Mouse (Mus musculus) erythroblast, adult 5-6 weeks (primary cell): Measurements from ENCODE around the gene Bnc2. TPM values are rescaled to one million over a fixed set of nuclear protein-coding genes. Genes with fewer than 3 reads are reported as not detected.

Experiments
- ATAC-seq: replicated peaks from 2 replicates; pipeline ENCODE4 v1.8.0; 2016; ENCODE audit warnings: moderate number of reproducible peaks, mild to moderate bottlenecking, moderate TSS enrichment, inconsistent platforms; ENCODE audit not compliant: poor library complexity, low FRiP score, severe bottlenecking
- total RNA-seq, 2 experiments: library from RNA; stranded (forward) in 1 of 2; stranded (reverse) in 1 of 2; fragments of 150-400 nt in 1 of 2; fragments of 200-764, 138-1000 nt in 1 of 2; gene quantifications; 2 replicates each; pipeline versions ENCODE4 v1.2.3 to v1.2.4; 2015 to 2017; ENCODE audit warnings: low replicate concordance in 2 of 2

Gene Bnc2
- total RNA-seq, 2 experiments from 2014 or later, result not detected

DNA sequence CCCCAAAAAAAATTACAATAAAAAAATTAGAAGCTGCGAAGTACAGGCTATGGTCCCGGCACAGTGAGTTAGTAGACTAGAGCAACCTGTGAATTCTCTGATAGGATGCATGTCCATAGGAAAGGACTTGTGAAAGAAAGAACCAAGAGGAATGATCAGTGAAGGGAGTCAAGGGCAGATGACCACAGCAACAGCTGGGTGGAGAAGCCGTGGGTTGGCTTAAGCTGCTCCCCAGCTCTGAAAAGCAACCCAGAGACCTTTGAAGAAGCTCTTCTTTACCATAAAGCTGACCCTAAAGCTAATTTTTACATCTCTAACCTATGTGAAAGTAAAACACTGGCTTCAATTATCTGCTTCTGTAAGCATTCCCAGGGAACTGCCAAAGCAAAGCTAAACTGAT lies 222.4 kb downstream of the Bnc2 start:
- no peak for ATAC-seq

DNA sequence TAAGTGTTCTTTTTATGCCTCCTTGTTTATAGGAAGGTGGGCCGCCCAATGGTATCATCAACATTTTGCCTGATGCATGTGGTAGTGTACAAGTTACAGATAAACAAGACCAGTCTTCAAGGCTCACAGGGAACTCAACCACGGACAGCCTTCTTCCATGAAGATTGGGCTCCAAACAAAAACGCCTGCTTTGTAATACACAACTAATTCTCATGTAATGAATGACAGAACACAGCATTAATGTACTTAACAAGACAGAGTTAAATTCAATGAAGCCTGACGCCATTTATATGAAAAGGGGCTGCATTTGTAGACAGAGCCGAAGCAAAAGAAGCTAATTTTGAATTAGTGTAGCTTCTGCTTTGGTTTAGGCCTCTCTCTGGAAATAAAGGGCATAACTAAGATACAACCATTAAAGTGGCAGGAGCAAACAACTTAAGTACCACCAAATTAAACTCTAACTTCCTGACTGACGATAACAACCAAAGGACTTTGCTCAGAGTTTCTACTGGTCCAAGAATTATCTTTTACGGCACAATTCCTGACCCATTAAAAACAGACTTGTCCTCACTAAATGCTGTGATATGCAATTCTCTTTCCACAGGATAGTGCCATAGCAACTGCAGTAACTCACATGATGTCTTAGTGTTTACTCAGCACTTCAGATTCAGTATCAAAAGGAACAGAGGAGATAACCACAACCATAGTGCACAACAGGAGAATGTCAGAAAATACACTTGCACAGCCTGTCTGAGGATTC lies 225.6 kb downstream of the Bnc2 start:
- no peak for ATAC-seq

DNA sequence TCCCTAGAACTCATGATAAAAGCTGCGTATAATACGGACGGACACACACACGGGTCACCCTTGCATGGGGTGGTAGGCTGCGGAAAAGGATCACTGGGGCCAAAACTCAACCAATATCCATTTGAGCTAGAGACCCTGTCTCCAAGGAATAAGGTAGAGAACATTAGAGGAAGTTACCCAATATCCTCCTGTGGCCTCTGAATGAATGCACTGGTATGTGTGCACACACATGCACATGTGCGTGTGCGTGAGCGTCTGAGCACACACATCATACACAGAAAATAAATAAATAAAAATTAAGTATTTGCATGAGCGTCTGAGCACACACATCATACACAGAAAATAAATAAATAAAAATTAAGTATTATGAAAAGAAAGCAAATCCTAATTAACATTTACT lies 241.8 kb downstream of the Bnc2 start:
- no peak for ATAC-seq

DNA sequence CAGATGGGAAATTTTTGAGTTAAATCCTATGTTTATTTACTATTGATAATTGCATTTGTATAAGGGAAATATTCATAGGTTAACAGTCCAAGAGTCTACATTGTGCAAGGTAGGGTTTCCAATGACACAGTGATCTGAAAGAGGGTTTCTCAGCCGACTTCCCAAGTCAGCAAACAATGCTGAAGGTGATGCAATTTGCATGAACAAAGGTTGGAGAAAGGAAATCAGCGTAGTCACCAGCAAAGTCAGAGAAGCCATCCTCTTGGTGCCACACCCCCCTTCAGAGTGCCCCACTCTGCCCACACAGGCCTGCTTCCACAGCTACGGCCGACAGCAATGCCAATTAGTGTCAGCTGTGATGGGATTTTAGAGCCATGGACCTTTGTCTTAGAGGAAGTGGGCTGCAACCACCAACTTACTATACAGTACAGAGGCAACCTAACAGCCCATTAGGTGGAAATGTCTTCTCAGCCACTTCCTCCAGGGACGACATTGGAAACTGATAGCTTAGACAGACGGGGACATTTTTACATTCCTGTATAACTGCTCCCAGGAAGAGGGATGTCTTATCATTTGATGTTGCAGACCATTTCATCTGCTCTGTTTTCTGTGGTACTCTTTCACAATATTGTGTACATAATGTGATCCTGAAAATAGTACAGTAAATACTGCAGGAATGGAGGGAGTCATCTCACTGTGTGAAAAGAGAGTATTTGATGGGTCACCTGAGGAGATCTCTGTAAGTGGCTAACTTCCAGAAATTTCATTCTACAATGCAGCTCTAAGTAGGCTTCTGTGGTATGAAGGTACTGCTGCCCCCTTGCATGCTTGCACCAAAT lies 243.2 kb downstream of the Bnc2 start:
- ATAC-seq, result no peak

DNA sequence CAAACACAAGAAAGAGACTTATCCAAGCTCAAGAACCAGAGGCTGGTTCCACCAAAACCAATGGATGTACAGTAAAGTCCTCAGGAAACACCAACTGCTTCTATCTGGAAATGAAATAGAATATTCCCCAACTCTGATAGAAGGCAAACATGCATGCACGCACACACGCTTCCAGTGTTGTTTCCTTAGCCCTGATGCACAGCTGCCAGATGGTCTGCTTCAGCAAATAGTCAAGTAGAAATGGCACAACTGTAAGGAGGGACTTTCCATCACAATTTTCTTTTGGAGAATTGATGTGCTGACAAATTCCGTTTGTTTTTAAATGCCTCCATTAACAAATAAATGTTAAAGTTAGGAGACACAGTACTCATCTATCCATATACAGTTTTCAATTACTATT lies 247.1 kb downstream of the Bnc2 start:
- ATAC-seq, result no peak

DNA sequence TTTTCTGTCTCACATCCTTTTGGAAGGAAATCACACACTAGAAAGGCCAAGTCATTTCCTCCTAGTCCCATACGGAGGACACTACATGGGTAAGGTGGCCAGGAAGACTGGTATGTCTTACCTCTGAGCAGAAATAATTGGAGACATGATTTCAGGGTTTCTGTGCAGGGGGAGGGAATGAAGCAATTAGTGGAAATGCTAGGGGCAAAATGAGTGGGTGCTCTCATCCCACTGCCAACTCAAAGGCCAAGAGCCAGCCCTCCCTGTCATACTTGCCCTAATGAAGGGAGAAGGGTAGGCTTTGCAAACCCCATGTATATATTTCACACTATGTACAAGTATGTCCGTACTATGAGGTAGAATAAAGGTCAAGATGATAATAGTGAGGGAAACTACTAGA lies 263.6 kb downstream of the Bnc2 start:
- ATAC-seq, result no peak

DNA sequence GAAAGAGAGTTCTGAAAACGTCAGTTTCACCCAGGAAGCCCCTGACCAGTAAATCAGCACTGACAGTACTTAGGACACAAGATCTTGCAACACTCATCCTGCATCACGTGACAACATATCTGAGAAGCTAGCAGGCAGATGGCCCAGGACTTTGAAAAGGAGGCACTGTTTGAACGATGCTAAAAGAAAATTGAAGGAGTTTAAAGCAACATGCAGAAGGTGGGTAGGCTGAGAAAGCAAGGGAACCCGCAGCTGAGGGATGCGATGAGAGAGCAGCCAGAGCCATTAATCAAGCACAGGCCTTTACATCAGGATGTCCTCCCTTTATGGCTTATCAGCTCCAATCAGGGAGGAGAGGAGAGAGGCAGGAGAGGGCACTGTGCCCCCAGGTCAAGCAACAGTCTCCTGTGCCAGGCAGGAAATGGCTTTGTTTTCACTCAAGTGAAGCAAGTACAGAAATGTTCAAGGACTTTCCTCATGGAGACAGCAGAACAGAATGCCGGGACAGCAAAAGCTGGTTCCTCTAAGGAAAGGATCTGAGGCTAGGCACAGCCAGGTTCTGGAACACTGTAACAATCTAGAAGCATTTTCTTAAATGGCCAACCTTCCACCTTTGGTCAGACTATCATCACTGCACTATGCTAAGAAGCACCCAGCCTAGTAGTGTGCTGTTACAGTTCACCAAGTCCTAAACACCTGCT lies 267.6 kb downstream of the Bnc2 start:
- ATAC-seq, result no peak

DNA sequence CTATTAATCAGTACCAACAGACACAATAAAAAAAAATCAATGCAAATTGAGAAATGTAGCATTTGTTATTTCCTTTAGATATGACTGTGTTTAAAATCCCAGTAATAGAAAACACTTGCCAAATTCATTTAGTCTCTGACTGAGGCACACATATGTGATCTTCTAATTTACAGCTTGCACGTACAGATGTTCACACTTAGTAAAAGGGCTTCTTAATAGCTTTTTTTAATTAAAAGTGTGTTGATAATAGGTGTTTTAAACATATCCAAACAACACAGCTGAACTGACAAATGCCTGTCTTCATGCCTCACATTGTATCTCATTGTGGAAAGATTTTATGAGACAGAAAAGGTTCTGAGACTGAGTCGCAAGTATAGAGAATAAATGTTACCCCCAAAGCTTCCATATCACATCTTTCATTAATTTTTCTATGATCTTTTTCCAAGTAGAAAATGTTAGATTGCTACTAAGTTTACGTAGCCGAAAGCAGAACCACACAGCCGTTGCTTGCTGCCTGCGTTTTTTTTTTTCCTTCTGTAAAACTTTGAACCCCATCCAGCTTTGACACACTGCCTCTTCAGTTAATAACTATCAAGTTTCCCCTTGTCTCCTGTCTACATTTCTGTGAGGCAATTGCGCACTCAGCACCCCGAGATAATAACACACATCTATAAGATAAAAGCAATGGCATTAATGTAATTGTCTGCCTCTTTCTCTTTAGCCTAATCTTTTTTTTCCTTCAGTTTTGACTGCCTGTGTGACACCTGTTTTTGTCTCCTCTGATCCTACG lies 271.5 kb downstream of the Bnc2 start:
- no peak for ATAC-seq

DNA sequence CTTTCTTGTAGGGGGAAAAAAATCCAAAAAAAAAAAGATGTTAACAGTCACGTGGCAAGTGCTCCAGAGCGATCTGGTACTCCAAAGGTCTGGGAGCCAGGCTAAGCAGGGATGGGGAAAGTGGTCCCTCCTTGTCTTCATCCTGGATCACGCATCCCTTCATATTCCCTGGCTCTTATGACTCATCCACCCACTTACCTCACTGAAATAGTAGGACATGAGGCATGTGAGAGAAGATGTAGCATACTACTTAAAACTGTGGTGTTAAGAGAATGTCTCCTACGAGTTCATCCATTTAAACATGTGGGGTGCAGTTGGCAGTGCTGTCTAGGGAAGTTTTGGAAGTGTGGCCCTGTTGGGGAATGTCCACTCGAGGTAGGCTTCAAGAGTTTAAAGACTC lies 286.1 kb downstream of the Bnc2 start:
- no peak for ATAC-seq

DNA sequence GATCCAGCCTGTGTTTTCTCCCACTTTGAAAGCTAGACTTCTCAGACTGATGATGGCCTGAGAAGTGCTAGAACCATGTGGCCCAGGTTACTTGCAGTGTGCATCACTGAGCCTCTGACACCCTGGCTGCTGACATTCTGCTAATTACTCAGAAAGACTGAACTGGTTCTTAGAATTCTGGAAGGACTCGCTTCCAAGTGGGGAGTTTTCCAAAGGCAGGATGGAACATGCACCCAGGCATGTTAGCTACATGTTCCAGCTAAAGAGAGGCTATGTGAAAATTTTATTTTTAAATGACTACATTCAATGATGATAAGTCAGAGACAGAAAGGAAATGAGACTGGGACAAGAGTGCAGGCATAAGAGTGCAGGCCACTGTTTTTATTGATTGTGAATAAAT lies 289.9 kb downstream of the Bnc2 start:
- ATAC-seq, result no peak

DNA sequence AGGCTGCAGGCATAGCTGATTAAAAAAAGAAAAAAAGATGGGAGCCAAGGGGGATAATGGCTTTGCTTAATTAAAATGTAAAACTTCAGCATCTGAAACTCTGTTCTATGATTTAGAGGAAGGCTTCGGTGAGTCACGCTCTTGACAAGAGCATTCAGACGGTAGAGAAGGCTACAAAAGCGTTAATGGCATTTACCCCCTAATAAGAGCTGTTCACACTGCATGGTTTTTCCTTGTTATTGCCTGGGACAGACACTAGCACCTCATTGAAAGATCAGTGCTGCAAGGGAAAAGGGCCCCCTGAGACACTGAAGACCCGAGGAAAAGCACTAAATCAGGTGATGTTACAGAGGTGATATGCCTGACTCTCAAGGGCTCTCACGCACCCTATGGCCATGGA lies 295.8 kb downstream of the Bnc2 start:
- no peak for ATAC-seq

DNA sequence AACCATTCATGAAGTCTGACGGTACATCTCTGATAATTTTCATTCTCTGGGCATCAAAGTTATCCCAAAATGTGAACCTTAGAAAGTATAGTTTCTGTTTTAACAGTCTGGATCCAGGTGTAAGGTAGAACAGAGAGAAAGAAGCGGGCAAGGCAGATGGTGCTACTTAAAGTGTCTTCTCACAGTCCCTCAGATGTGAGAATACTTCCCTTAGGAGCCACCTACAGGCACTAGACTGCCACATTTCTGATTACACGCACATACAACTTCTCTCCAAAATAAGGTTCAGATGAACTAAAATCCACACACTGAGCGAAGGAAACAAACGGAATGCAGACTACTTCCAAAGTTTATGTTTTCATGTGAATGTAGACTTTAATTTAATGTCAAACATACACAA lies 297.6 kb downstream of the Bnc2 start:
- ATAC-seq, result no peak

DNA sequence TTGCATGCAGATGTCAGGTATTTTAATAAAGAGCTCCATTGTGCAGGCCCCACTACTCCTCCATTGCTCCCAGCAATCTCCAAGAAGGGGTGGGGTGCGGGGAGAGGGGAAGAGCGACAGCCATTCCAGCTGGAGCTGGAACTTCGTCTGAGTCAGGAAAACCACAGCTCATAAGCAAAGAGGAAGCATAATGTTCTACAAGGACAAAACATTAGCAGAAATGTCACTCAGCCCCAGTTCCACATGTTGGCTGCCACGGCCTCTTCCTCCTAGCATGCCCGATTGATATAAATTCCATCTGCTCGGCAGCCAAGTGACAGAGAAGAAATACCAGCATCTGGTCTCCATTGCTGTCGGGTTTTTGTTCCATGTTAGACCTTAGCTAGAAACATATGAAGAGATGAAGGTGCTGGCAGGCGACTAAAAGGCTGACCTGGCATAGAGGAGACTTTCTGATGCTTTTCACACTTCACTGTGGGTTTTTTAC lies 312.7 kb downstream of the Bnc2 start:
- no peak for ATAC-seq

DNA sequence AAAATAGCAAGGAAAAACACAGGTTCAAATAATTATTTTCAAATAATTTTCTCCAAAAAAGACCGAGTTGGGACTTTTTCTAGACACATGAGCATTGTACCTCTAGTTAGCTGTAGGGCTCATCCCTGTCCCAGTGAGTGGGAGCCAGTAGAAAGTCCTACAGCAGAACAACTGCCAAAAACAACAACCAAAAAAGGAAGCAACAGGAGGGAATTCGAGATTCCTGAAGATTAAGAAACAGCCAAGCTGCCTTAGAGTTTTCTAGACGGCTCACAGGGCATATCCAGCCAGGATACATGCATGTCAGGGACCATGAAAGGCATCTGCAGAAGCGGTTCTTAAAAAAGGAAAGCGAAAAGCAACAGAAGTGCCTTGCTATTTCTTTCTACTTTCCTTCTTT lies 313.9 kb downstream of the Bnc2 start:
- ATAC-seq, result no peak

DNA sequence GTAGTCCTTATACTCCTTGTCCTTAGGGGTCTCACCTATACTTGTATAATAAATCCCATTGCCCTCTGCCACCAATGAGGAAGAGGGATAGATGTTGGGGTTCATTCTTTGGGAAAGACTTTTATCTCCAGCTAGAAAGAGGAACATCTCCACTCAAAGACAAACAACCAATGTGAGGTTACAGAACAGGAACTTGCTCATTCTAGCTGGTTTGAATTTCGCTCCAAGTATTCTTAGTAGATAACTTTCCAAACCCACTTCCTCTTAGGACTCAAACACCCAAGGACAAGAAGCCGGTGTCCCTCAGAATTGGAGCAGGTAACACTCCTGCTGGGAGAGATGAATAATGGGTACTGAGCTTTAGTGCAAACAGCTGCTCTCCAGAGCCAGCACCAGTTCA lies 315.1 kb downstream of the Bnc2 start:
- no peak for ATAC-seq

DNA sequence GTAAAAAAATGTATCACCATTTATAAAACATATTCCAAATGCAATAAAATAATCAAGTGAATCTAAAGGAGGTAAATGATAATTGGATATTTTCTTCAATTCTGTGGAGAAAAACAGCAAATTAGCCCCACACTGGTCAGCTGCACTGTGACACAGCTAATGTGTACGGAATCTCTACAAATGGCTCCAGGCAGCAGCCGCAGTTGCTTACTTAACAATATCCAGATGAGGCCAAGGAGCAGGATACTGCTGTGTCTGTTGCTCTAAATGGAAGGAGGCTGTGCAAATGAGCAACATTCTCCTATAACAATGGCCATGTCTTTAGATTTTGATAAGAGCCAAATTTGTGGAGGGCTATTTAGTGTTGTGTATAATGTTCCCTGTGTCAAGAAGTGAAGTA lies 316.9 kb downstream of the Bnc2 start:
- no peak for ATAC-seq

DNA sequence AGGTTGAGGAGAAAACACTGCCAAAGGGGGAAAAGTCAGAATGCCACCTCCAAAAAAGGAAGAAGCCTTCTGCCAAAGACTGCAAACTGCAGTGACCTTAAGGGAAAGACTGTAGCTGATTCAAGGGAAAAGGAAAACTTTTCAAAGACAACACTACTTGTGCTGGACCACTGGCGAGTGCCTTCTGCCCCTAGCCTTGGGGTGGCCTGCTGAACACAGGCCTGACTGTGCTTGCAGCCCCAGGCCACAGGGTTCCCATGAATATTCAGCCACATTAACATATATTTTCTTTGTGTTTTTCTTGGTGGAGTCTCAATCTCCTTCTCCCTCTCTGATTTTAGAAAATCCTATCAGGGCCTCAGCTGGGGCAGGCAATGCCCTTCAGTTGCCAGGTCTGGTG lies 317.7 kb downstream of the Bnc2 start:
- no peak for ATAC-seq

DNA sequence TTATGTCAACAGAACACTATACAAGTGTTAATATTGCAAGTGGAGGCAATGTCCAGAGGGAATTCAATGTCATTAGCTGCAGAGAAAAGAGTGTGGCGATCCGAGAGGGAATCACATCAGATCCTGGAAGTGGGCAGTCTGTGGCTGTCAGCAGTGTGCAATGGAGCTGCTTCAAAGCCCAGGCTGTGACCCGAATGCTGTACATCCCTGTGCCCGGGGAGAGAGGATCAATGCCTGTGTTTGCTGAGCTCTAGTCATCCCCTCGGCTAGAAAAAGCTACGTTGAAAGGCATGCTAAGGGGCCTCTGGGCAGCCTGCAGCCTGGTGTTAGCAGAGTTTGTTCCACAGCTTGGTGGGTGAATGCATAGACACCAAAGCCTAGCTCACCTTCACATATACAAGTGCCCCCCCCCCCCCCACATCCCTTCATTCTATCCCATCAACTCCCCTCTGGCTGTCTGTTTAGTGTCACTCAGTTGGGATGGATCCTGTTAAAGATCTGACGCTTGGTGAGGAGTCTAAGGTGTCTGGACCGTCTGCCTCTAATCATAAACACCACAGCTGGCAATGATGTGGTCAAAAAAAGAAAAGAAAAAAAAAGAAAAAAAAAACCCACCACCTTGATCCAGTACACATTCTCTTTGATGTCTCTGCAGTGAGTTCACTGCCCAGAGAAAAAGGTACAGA lies 318.5 kb downstream of the Bnc2 start:
- no peak for ATAC-seq

DNA sequence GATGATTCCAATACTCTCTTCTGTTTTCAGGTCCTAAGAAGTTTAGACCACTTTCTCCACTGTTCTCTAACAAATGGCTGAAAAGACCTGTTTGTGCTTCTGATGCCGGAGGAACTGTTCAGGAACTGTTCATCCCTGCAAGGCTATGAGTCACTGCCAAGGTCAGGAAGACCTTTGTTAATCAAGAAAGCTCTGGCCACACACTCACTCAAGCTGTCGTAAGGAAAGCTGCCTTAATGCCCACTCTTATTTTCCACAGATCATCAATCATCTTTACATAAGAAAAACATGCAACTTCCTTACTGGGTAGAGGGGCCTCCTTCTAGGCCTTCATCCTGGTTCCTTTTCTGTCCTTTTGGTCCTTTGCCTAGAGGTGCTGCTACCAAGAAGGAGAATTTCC lies 322.4 kb downstream of the Bnc2 start:
- no peak for ATAC-seq
